Mouse (Mus musculus): ENCODE measurements around the gene Sox5.

Gene Sox5

GRCm38 (mm10) chr6:144443681-144444080 lies 338.1 kb downstream of the Sox5 start:
- no peak for DNase-seq (ENCODE audit: low read depth, low spot score)

- no peak for DNase-seq (ENCODE audit: low read depth, low spot score)
These were observed 352.5 kb downstream of the Sox5 start for GRCm38 (mm10) chr6:144429276-144429675.

- DNase-seq (ENCODE audit: low read depth, low spot score): no peak
These were observed 373.7 kb downstream of the Sox5 start for GRCm38 (mm10) chr6:144408030-144408429.

GRCm38 (mm10) chr6:144398115-144398514 lies 383.7 kb downstream of the Sox5 start:
- DNase-seq (ENCODE audit: low read depth, low spot score): no peak

- no peak for DNase-seq (ENCODE audit: low read depth, low spot score)
These were observed 388.6 kb downstream of the Sox5 start for GRCm38 (mm10) chr6:144393151-144393550.

GRCm38 (mm10) chr6:144389333-144390054 lies 392.3 kb downstream of the Sox5 start:
- no peak for DNase-seq (ENCODE audit: low read depth, low spot score)

- no peak for DNase-seq (ENCODE audit: low read depth, low spot score)
These were observed 394.1 kb downstream of the Sox5 start for GRCm38 (mm10) chr6:144387539-144388255.

- no peak for DNase-seq (ENCODE audit: low read depth, low spot score)
These were observed 401.1 kb downstream of the Sox5 start for GRCm38 (mm10) chr6:144380641-144381040.

- no peak for DNase-seq (ENCODE audit: low read depth, low spot score)
These were observed 401.6 kb downstream of the Sox5 start for GRCm38 (mm10) chr6:144380171-144380570.

GRCm38 (mm10) chr6:144374810-144375209 lies 407.0 kb downstream of the Sox5 start:
- no peak for DNase-seq (ENCODE audit: low read depth, low spot score)

GRCm38 (mm10) chr6:144370699-144371098 lies 411.1 kb downstream of the Sox5 start:
- no peak for DNase-seq (ENCODE audit: low read depth, low spot score)

GRCm38 (mm10) chr6:144367626-144368077 lies 414.1 kb downstream of the Sox5 start:
- DNase-seq (ENCODE audit: low read depth, low spot score): no peak

GRCm38 (mm10) chr6:144361267-144362038 lies 420.3 kb downstream of the Sox5 start:
- no peak for DNase-seq (ENCODE audit: low read depth, low spot score)

GRCm38 (mm10) chr6:144357081-144357480 lies 424.7 kb downstream of the Sox5 start:
- DNase-seq (ENCODE audit: low read depth, low spot score): no peak

- DNase-seq (ENCODE audit: low read depth, low spot score): no peak
These were observed 430.7 kb downstream of the Sox5 start for GRCm38 (mm10) chr6:144351049-144351448.

GRCm38 (mm10) chr6:144343338-144343737 lies 438.4 kb downstream of the Sox5 start:
- DNase-seq (ENCODE audit: low read depth, low spot score): no peak

- DNase-seq (ENCODE audit: low read depth, low spot score): no peak
These were observed 442.2 kb downstream of the Sox5 start for GRCm38 (mm10) chr6:144339554-144339953.

GRCm38 (mm10) chr6:144339006-144339405 lies 442.8 kb downstream of the Sox5 start:
- DNase-seq (ENCODE audit: low read depth, low spot score): peak; percentile 12

GRCm38 (mm10) chr6:144338221-144338620 lies 443.6 kb downstream of the Sox5 start:
- no peak for DNase-seq (ENCODE audit: low read depth, low spot score)

GRCm38 (mm10) chr6:144337436-144337969 lies 444.3 kb downstream of the Sox5 start:
- DNase-seq (ENCODE audit: low read depth, low spot score): no peak

- DNase-seq (ENCODE audit: low read depth, low spot score): no peak
These were observed 445.0 kb downstream of the Sox5 start for GRCm38 (mm10) chr6:144336789-144337188.

- DNase-seq (ENCODE audit: low read depth, low spot score): no peak
These were observed 448.6 kb downstream of the Sox5 start for GRCm38 (mm10) chr6:144333146-144333545.

All from telencephalon, adult 2 months (tissue).